20 mouse cellular contexts compared by ENCODE assay signal in the genomic region with DNA sequence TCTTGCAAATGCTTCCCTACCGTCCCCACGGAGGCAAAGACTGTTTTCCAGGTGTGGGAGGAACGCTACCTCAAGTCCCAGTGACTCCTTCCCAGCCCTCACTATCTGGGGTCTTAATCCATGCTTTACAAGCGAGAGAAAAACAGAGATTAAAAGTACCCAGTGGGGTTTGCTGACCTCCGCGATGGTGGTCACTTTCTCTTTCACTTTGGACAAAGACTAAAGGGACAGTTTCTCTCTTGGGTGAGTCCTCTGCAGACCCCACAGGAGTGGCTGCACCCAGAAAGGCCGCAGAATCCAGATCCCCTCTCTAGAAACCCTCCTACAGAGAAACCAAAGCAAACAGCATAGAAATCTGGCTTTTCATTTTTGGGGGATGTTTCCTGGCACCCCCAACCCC.
A peak's percentile ranks its signal among the peaks of the same experiment; 100 is the strongest.
DNase-seq lines count a peak whose midpoint lies in the region; ATAC-seq lines count a peak whose summit lies in the region.
"Had no signal": no experiment of that assay in that cellular context is flagged by ENCODE, and none has a peak within 500 bp of the region (broad histone marks: within the 10 kb centered on the region; RNA-seq: fewer than 3 reads in every experiment).

No protein-coding gene starts in this region.

- no peak overlapping the region for H3K4me3 ChIP-seq in kidney, embryonic 16.5 days (ENCODE audit: low read length)
- H3K4me3 ChIP-seq: midbrain, embryonic 13.5 days; neural tube, embryonic 15.5 days had no signal

- H3K27me3 ChIP-seq in kidney, embryonic 16.5 days (ENCODE audit: insufficient read depth, low read length) = peaks cover 49% of the 10 kb centered on the region

- 51% methylated on average over 7 of the region's 7 CpGs for WGBS in kidney, embryonic 16.5 days

- peak overlapping the region; percentile 11; the same call in 1 of the 2 replicates for H3K4me2 ChIP-seq in kidney, embryonic 16.5 days (replicated peaks; ENCODE audit: low read depth, low read length)
- H3K4me2 ChIP-seq: liver, embryonic 11.5 days; midbrain, embryonic 13.5 days; neural tube, embryonic 15.5 days had no signal

- no peaks in the 10 kb centered on the region for H3K9me3 ChIP-seq in kidney, embryonic 16.5 days (ENCODE audit: low read length)
- H3K9me3 ChIP-seq: midbrain, embryonic 13.5 days; neural tube, embryonic 15.5 days had no signal

- ATAC-seq in kidney, embryonic 16.5 days (ENCODE audit: low FRiP score, low TSS enrichment) = no peak
- ATAC-seq: forebrain, embryonic 16.5 days; hindbrain, postnatal 0 days; midbrain, embryonic 13.5 days had no signal

- no peak overlapping the region for H3K27ac ChIP-seq in kidney, embryonic 16.5 days (ENCODE audit: low read length)
- H3K27ac ChIP-seq: hindbrain, postnatal 0 days; macrophage; midbrain, embryonic 13.5 days; neural tube, embryonic 15.5 days had no signal

- H3K4me1 ChIP-seq in kidney, embryonic 16.5 days (ENCODE audit: insufficient read depth, low read length) = 0 out of 2 replicates have a peak, but pooled peaks cover 11% of the 10 kb centered on the region

- H3K36me3 ChIP-seq in kidney, embryonic 16.5 days (ENCODE audit: insufficient read depth, low read length) = no peaks in the 10 kb centered on the region
- H3K36me3 ChIP-seq: midbrain, embryonic 13.5 days; neural tube, embryonic 15.5 days had no signal

- peak overlapping the region; percentile 7; the same call in 1 of the 2 replicates for H3K9ac ChIP-seq in kidney, embryonic 16.5 days (replicated peaks; ENCODE audit: low read length)
- H3K9ac ChIP-seq: midbrain, embryonic 13.5 days; neural tube, embryonic 15.5 days had no signal

- DNase-seq in adrenal gland, adult 2 months = peak; percentile 54
- DNase-seq in adrenal gland, adult 8-10 months = no peak
- DNase-seq in kidney, postnatal 25 days = no peak
- DNase-seq in urinary bladder, postnatal 14 days (ENCODE audit: low spot score) = peak; percentile 15
- no peak for DNase-seq in urinary bladder, postnatal 10 days (ENCODE audit: low spot score)
- no peak for DNase-seq in spleen, postnatal 14 days (ENCODE audit: low spot score in 2 of 2)
- DNase-seq in right cerebral cortex, adult 2 months (ENCODE audit: low spot score in 2 of 2) = no peak
- DNase-seq: cerebellum, postnatal 25 days; heart, postnatal 4 days; kidney, adult 8-10 months; left cerebral cortex, postnatal 4 days; right cerebral cortex, postnatal 4 days; thymus, postnatal 4 days had no signal

Comparison
In these comparisons a context has a peak if more than half of its experiments do, and no peak if none do; other contexts are left out.
1. DNase-seq: peak in adrenal gland, adult 2 months (single experiment) and urinary bladder, postnatal 14 days (single experiment); none in adrenal gland, adult 8-10 months (single experiment), kidney, postnatal 25 days (0 of 2), urinary bladder, postnatal 10 days (single experiment), spleen, postnatal 14 days (0 of 2) and right cerebral cortex, adult 2 months (0 of 2).